Mouse (Mus musculus) liver, embryonic 12.5 days (tissue): Measurements from ENCODE around the gene Srl. TPM values are rescaled to one million over a fixed set of nuclear protein-coding genes. Genes with fewer than 3 reads are reported as not detected.

Source experiments
- ATAC-seq: fragments of 200-750 bp; cut with Nextera tagmentation; 2 replicates; pipeline ENCODE4 v1.8.0; 2017; ENCODE audit warnings: moderate number of reproducible peaks, mild to moderate bottlenecking, moderate library complexity
- H3K27ac ChIP-seq: fragments of 300-500 bp; sonication (generic); 2 replicates; pipeline ENCODE4 v1.5.1; 2016; ENCODE audit warnings: mild to moderate bottlenecking
- H3K27me3 ChIP-seq: fragments of 300-500 bp; sonication (generic); replicated peaks from 2 replicates; pipeline ENCODE4 v1.6.1; 2016; ENCODE audit warnings: mild to moderate bottlenecking, moderate library complexity
- H3K36me3 ChIP-seq: fragments of 300-500 bp; sonication (generic); 2 replicates; pipeline ENCODE4 v1.6.1; 2016; ENCODE audit warnings: mild to moderate bottlenecking, moderate library complexity
- H3K4me1 ChIP-seq: fragments of 300-500 bp; sonication (generic); 2 replicates; pipeline ENCODE4 v1.6.1; 2016
- H3K4me2 ChIP-seq: fragments of 300-500 bp; sonication (generic); 2 replicates; pipeline ENCODE4 v1.6.1; 2016; ENCODE audit warnings: mild to moderate bottlenecking, moderate library complexity
- H3K4me3 ChIP-seq: fragments of 300-500 bp; sonication (generic); 2 replicates; pipeline ENCODE4 v1.5.1; 2016; ENCODE audit warnings: mild to moderate bottlenecking, moderate library complexity
- H3K9ac ChIP-seq: fragments of 300-500 bp; sonication (generic); 2 replicates; pipeline ENCODE4 v1.6.1; 2016; ENCODE audit warnings: mild to moderate bottlenecking, moderate library complexity
- H3K9me3 ChIP-seq: fragments of 300-500 bp; sonication (generic); replicated peaks from 2 replicates; pipeline ENCODE4 v1.6.1; 2016; ENCODE audit warnings: mild to moderate bottlenecking, moderate library complexity
- WGBS: fragments of 180-500 bp; shearing (Covaris S2); methylation state at CpG from one replicate; pipeline ENCODE4 v1.1.7; 2016; ENCODE audit not compliant: insufficient replicate concordance; 5-methylcytosine and 5-hydroxymethylcytosine counted together
- polyA plus RNA-seq: library from polyadenylated mRNA; unstranded; fragments of >200 nt; fragmentation: Nextera tagmentation; extraction: Ambion mirVana; gene quantifications from 2 replicates; pipeline ENCODE4 v1.2.1, GENCODE M21; 2016

Srl gene
- polyA plus RNA-seq, 1 experiment from 2014 or later, result 5.6 TPM

- H3K4me1 ChIP-seq, result no peaks in the 10 kb centered on the region
- no peaks in the 10 kb centered on the region for H3K9me3 ChIP-seq
- no peak overlapping the region for H3K4me2 ChIP-seq
- no peak overlapping the region for H3K4me3 ChIP-seq
- H3K9ac ChIP-seq, result no peak overlapping the region
- 52% methylated on average over 4 of the region's 4 CpGs for WGBS
- H3K27ac ChIP-seq, result no peak overlapping the region
- peaks cover 16% of the 10 kb centered on the region for H3K27me3 ChIP-seq
- no peaks in the 10 kb centered on the region for H3K36me3 ChIP-seq
- no peak for ATAC-seq
Observed at GRCm38 (mm10) chr16:4455693-4456092, 85.9 kb downstream of the Srl start.

DNA sequence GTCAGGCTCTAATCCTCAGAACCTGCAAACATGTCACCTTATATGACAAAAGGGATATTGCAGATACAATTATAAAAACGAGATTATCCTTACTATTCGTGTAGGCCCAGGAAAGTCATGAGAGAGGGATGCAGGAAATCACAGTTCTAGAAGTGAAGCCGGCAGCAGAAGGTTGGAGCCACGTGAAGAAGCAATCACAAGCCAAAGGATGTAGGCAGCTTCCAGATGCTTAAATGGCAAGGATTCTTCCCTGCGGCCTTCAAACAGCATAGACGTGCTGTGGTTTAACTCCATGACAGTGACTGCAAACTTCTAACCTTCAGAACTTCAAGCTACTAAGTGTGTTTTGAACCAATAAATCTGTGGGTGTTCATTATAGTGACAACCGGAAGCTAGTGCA is 87.1 kb downstream of the Srl start:
- no peaks in the 10 kb centered on the region for H3K9me3 ChIP-seq
- no peak overlapping the region for H3K27ac ChIP-seq
- H3K4me3 ChIP-seq, result no peak overlapping the region
- 68% methylated on average over 7 of the region's 7 CpGs for WGBS
- peaks cover 19% of the 10 kb centered on the region for H3K27me3 ChIP-seq
- no peaks in the 10 kb centered on the region for H3K4me1 ChIP-seq
- no peaks in the 10 kb centered on the region for H3K36me3 ChIP-seq
- no peak overlapping the region for H3K9ac ChIP-seq
- no peak overlapping the region for H3K4me2 ChIP-seq
- ATAC-seq, result no peak

DNA sequence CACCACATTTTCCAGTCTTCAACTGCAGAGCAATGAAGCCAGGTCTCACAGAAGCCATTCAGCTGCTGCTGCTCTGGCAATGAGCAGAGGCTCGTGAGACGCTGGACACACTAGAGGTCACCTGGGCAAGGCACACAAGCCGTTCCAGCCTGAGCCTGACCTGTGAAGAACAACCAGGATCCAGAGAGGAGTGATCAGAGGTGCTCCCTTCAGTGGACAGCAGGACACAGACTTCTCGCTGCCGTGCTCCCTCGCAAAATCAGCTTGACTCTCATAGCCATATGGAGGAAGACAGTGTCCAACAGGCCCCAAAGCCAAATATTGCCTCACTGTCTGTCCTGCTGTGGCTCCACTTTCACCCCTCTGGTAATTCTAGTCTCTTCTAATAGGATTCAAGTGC is 92.2 kb downstream of the Srl start:
- ATAC-seq, result no peak
- Histone ChIP-seq H3K27me3 (peaks cover 16% of the 10 kb centered on the region; the same call in 1 of the 2 replicates), H3K9me3 (no peaks in the 10 kb centered on the region), H3K27ac (no peak overlapping the region), H3K9ac (no peak overlapping the region), H3K4me1 (0 out of 2 replicates have a peak, but pooled peaks cover 2% of the 10 kb centered on the region), H3K4me2 (no peak overlapping the region), H3K36me3 (no peaks in the 10 kb centered on the region), H3K4me3 (no peak overlapping the region)
- 74% methylated on average over 6 of the region's 6 CpGs for WGBS

- H3K4me3 ChIP-seq, result no peak overlapping the region
- peaks cover 13% of the 10 kb centered on the region; the same call in 1 of the 2 replicates for H3K27me3 ChIP-seq
- H3K4me1 ChIP-seq, result 0 out of 2 replicates have a peak, but pooled peaks cover 2% of the 10 kb centered on the region
- no peak overlapping the region for H3K27ac ChIP-seq
- no peaks in the 10 kb centered on the region for H3K36me3 ChIP-seq
- no peak overlapping the region for H3K4me2 ChIP-seq
- H3K9me3 ChIP-seq, result no peaks in the 10 kb centered on the region
- no peak for ATAC-seq
- no peak overlapping the region for H3K9ac ChIP-seq
- WGBS, result 51% methylated on average over 9 of the region's 9 CpGs
Observed at GRCm38 (mm10) chr16:4448235-4448634, 93.4 kb downstream of the Srl start.

DNA sequence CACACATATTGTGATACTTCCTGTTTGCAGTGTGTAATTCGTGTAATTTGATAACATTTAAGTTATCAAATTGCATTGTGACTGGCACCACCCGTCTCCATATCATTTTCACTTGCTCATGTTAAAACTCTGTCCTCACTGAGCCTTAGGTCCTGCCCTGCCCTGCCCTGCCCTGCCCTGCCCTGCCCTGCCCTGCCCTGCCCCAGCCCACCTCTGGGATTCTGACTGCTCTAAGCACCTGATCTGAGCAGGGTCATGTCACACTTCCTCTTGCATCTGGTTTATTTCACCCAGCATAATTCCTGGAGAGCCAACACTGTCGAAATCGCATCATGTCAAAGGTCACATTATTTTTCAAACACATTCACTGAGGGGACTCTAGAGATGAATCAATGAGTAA is 95.2 kb downstream of the Srl start:
- WGBS, result 44% methylated on average over 4 of the region's 4 CpGs
- H3K27ac ChIP-seq, result no peak overlapping the region

DNA sequence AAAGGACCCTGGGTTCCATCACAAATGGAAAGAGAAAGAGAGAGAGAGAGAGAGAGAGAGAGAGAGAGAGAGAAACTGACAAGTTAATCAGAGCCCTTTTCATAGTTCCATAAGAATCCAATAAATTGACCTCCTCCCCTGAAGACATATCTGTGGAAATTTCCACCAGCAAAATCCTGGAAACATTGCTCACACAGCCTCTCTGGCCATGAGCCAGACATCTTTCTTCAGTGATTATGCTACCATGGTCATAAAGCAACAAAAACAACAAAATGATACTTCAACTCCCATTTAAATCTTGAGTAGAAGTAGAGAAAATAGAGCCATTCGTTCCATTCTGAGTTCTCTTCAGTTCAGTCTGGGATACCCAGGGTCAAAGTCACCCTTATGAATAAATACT is 97.2 kb downstream of the Srl start:
- no peak overlapping the region for H3K4me3 ChIP-seq
- peaks cover 5% of the 10 kb centered on the region; the same call in 1 of the 2 replicates for H3K27me3 ChIP-seq
- H3K9me3 ChIP-seq, result no peaks in the 10 kb centered on the region
- H3K36me3 ChIP-seq, result no peaks in the 10 kb centered on the region
- H3K4me2 ChIP-seq, result no peak overlapping the region
- no peak for ATAC-seq
- 0 out of 2 replicates have a peak, but pooled peaks cover 2% of the 10 kb centered on the region for H3K4me1 ChIP-seq
- H3K27ac ChIP-seq, result no peak overlapping the region
- WGBS, result 58% methylated on average over 1 of the region's 1 CpGs
- no peak overlapping the region for H3K9ac ChIP-seq

More for the DNA sequence above, 95.2 kb downstream of the Srl start:
- no peak overlapping the region for H3K4me2 ChIP-seq
- no peak overlapping the region for H3K4me3 ChIP-seq
- H3K9ac ChIP-seq, result no peak overlapping the region
- no peaks in the 10 kb centered on the region for H3K9me3 ChIP-seq
- H3K27me3 ChIP-seq, result peaks cover 10% of the 10 kb centered on the region; the same call in 1 of the 2 replicates
- H3K4me1 ChIP-seq, result 0 out of 2 replicates have a peak, but pooled peaks cover 2% of the 10 kb centered on the region
- ATAC-seq, result no peak
- H3K36me3 ChIP-seq, result no peaks in the 10 kb centered on the region

DNA sequence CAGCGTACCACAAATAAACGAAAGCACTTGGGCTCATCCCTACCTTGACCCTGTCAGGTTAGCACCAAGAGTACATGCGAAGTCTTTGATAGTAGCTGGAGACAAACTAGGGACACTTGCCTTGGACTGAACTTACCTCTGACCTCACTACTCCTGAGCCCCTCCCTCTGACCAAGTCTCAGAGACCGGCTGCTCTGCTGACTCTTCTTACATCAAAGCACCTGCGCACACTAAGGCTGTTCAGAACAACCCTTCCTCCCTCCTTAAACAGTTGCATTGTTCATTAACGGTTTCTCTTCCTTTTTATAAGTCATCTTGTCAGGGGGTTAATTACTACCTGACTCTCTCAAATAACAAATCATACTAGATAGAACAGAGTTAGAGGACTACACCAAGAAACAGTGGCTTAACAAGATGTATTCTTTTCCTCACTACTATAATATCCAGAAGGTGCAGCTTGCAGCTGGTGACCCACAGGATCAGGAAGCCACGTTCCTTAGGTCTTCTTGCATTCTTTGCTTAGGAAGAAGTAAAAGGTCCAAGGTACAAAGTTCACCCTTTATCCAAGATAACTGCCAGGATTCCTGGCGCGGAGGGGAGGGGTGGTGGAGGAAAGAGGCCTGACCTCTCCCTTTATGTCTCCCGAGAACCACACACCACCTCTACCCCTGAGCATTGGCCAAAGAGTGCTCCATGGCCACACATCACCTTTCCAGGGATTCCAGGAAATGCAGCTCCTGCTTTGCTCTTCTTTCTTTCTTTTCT is 102.1 kb downstream of the Srl start:
- 63% methylated on average over 10 of the region's 10 CpGs for WGBS
- Histone ChIP-seq H3K4me2 (no peak overlapping the region), H3K36me3 (no peaks in the 10 kb centered on the region), H3K9ac (no peak overlapping the region), H3K27me3 (no peaks in the 10 kb centered on the region), H3K9me3 (no peaks in the 10 kb centered on the region), H3K4me3 (no peak overlapping the region), H3K4me1 (no peaks in the 10 kb centered on the region), H3K27ac (no peak overlapping the region)
- no peak for ATAC-seq

DNA sequence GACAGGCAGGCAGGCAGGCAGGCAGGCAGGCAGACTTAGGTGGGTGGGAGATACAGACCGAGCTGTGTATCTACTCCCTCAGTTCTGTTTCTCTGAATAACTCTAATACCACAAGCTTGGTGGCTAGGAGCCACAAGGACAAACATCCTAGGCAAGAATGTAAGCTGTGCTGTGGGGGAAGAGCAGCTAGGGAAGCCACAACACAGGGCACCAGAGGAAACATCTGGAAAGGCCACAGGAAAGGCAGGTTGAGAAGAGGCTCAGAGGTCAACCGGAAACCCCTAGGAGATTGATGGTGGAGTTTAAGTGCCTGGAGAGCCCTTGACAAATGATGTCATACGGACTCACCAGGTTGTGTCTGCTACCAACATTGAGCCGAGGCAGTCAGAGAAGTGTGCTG is 104.9 kb downstream of the Srl start:
- Histone ChIP-seq H3K4me3 (no peak overlapping the region), H3K4me2 (no peak overlapping the region), H3K27me3 (no peaks in the 10 kb centered on the region), H3K36me3 (no peaks in the 10 kb centered on the region), H3K27ac (no peak overlapping the region), H3K4me1 (no peaks in the 10 kb centered on the region), H3K9ac (no peak overlapping the region), H3K9me3 (no peaks in the 10 kb centered on the region)
- 12% methylated on average over 4 of the region's 4 CpGs for WGBS
- ATAC-seq, result no peak

- no peak for ATAC-seq
- no peak overlapping the region for H3K27ac ChIP-seq
- H3K9me3 ChIP-seq, result no peaks in the 10 kb centered on the region
- H3K27me3 ChIP-seq, result 0 out of 2 replicates have a peak, but pooled peaks cover 2% of the 10 kb centered on the region
- H3K4me1 ChIP-seq, result no peaks in the 10 kb centered on the region
- no peak overlapping the region for H3K9ac ChIP-seq
- 70% methylated on average over 2 of the region's 2 CpGs for WGBS
- H3K4me3 ChIP-seq, result no peak overlapping the region
- H3K36me3 ChIP-seq, result no peaks in the 10 kb centered on the region
- no peak overlapping the region for H3K4me2 ChIP-seq
Observed at GRCm38 (mm10) chr16:4435371-4435770, 106.2 kb downstream of the Srl start.

DNA sequence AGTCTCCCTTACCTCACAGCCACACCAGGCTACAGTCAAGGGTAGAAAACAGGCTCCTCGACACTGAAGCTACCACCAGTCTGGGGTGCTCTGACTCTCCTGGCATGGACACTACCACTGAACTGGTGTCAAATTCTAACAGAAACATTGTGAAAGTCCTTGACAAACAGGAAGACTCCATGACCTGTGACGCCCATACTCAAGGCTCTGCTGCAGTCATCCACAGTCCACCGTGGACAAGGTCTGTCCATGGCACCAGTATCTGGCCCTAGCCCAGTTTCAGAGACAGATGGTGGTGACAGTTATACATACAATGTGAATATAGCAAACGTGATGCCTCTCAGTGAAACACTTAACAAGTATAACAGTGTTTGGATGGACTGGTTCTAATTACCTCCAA is 109.8 kb downstream of the Srl start:
- H3K9ac ChIP-seq, result no peak overlapping the region
- no peaks in the 10 kb centered on the region for H3K9me3 ChIP-seq
- H3K4me3 ChIP-seq, result no peak overlapping the region
- whole genome bisulfite sequencing, result 56% methylated on average over 4 of the region's 4 CpGs
- no peak overlapping the region for H3K27ac ChIP-seq
- H3K27me3 ChIP-seq, result peaks cover 8% of the 10 kb centered on the region; the same call in 1 of the 2 replicates
- H3K4me2 ChIP-seq, result no peak overlapping the region
- H3K36me3 ChIP-seq, result no peaks in the 10 kb centered on the region
- no peaks in the 10 kb centered on the region for H3K4me1 ChIP-seq
- ATAC-seq, result no peak

DNA sequence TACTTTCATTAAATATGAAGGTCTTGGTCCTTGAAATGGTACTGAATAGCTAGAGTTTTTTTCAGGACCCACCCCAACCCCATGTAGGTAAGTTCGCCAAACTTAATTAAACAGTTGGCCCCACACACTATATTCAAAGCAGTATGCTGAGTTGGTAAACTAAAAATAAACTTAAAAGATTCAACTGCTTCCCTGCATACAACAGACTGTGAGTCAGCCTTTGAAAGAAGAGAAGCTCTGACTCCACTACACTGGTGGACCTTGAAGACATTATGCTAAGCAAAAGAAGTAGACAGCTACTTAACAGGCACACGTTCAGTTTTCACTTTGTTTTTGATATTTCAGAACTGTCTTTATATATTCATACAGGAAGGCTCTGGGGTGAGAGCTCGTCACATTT is 110.6 kb downstream of the Srl start:
- WGBS, result 66% methylated on average over 3 of the region's 3 CpGs
- Histone ChIP-seq H3K27ac (no peak overlapping the region), H3K9me3 (no peaks in the 10 kb centered on the region), H3K36me3 (no peaks in the 10 kb centered on the region), H3K4me2 (no peak overlapping the region), H3K4me1 (no peaks in the 10 kb centered on the region), H3K4me3 (no peak overlapping the region), H3K27me3 (peaks cover 14% of the 10 kb centered on the region; the same call in 1 of the 2 replicates), H3K9ac (no peak overlapping the region)
- no peak for ATAC-seq

GRCm38 (mm10) chr16:4430232-4430631 is 111.4 kb downstream of the Srl start:
- Histone ChIP-seq H3K9me3 (no peaks in the 10 kb centered on the region), H3K9ac (no peak overlapping the region), H3K4me2 (no peak overlapping the region), H3K4me1 (no peaks in the 10 kb centered on the region), H3K27ac (no peak overlapping the region), H3K36me3 (no peaks in the 10 kb centered on the region), H3K4me3 (no peak overlapping the region), H3K27me3 (peaks cover 14% of the 10 kb centered on the region; the same call in 1 of the 2 replicates)
- ATAC-seq, result no peak
- WGBS, result 68% methylated on average over 5 of the region's 5 CpGs
